Mouse (Mus musculus) hindbrain, embryonic 16.5 days (tissue): ENCODE measurements around the gene E2f7. TPM values are rescaled to one million over a fixed set of nuclear protein-coding genes. Genes with fewer than 3 reads are reported as not detected.

ENCODE experiments used
- ATAC-seq: fragments of 200-750 bp; cut with Nextera tagmentation; 2 replicates; pipeline ENCODE4 v1.8.0; 2017; ENCODE audit warnings: moderate TSS enrichment, moderate library complexity
- H3K27ac ChIP-seq: fragments of 300-500 bp; sonication (generic); 2 replicates; pipeline ENCODE4 v1.5.1; 2014; ENCODE audit warnings: low read depth, mild to moderate bottlenecking, control low read depth, low read length, moderate library complexity
- H3K27me3 ChIP-seq: fragments of 300-500 bp; sonication (generic); replicated peaks from 2 replicates; pipeline ENCODE4 v1.6.1; 2014; ENCODE audit warnings: low read length; ENCODE audit not compliant: control insufficient read depth, insufficient read depth
- H3K36me3 ChIP-seq: fragments of 300-500 bp; sonication (generic); 2 replicates; pipeline ENCODE4 v1.6.1; 2014; ENCODE audit warnings: mild to moderate bottlenecking, low read length, moderate library complexity, mixed read lengths; ENCODE audit not compliant: control insufficient read depth, insufficient read depth
- H3K4me1 ChIP-seq: fragments of 300-500 bp; sonication (generic); 2 replicates; pipeline ENCODE4 v1.6.1; 2014; ENCODE audit warnings: low read depth, low read length; ENCODE audit not compliant: control insufficient read depth, insufficient read depth
- H3K4me2 ChIP-seq: fragments of 300-500 bp; sonication (generic); 2 replicates; pipeline ENCODE4 v1.6.1; 2014; ENCODE audit warnings: mild to moderate bottlenecking, low read length, control low read depth, moderate library complexity
- H3K4me3 ChIP-seq: fragments of 300-500 bp; sonication (generic); 2 replicates; pipeline ENCODE4 v1.5.1; 2014; ENCODE audit warnings: mild to moderate bottlenecking, low read length, control low read depth, moderate library complexity
- H3K9ac ChIP-seq: fragments of 300-500 bp; sonication (generic); 2 replicates; pipeline ENCODE4 v1.6.1; 2014; ENCODE audit warnings: low read depth, mild to moderate bottlenecking, control low read depth, low read length, moderate library complexity
- H3K9me3 ChIP-seq: fragments of 300-500 bp; sonication (generic); 2 replicates; pipeline ENCODE4 v1.6.1; 2014; ENCODE audit warnings: mild to moderate bottlenecking, low read length, moderate library complexity; ENCODE audit not compliant: control insufficient read depth
- WGBS: fragments of 180-500 bp; shearing (Covaris S2); extraction: QIAGEN DNeasy Blood & Tissue Kit; methylation state at CpG from one replicate; pipeline ENCODE4 v1.1.7; 2014; 5-methylcytosine and 5-hydroxymethylcytosine counted together
- polyA plus RNA-seq: library from polyadenylated mRNA; unstranded; fragments of >200 nt; fragmentation: Nextera tagmentation; extraction: Ambion mirVana; gene quantifications from 2 replicates; pipeline ENCODE4 v1.2.1, GENCODE M21; 2015

E2f7 gene
- polyA plus RNA-seq, 1 experiment from 2014 or later: 5.0 TPM

GRCm38 (mm10) chr10:110811862-110812225 lies 66.6 kb downstream of the E2f7 start:
- WGBS: 63% methylated on average over 2 of the region's 2 CpGs
- no peak overlapping the region for H3K9ac ChIP-seq
- no peak overlapping the region for H3K27ac ChIP-seq
- H3K4me3 ChIP-seq: no peak overlapping the region
- no peak overlapping the region for H3K4me2 ChIP-seq
- no peak for ATAC-seq
- no peaks in the 10 kb centered on the region for H3K4me1 ChIP-seq
- H3K27me3 ChIP-seq: no peaks in the 10 kb centered on the region
- no peaks in the 10 kb centered on the region for H3K9me3 ChIP-seq
- H3K36me3 ChIP-seq: no peaks in the 10 kb centered on the region

- WGBS: 78% methylated on average over 11 of the region's 11 CpGs
- H3K4me3 ChIP-seq: no peak overlapping the region
- no peaks in the 10 kb centered on the region for H3K27me3 ChIP-seq
- H3K27ac ChIP-seq: no peak overlapping the region
- ATAC-seq: no peak
- no peaks in the 10 kb centered on the region for H3K4me1 ChIP-seq
- no peak overlapping the region for H3K9ac ChIP-seq
- H3K4me2 ChIP-seq: no peak overlapping the region
- H3K9me3 ChIP-seq: no peaks in the 10 kb centered on the region
- no peaks in the 10 kb centered on the region for H3K36me3 ChIP-seq
Observed at GRCm38 (mm10) chr10:110821139-110821538, 75.9 kb downstream of the E2f7 start.

- H3K4me1 ChIP-seq: no peaks in the 10 kb centered on the region
- WGBS: 84% methylated on average over 3 of the region's 3 CpGs
- no peaks in the 10 kb centered on the region for H3K27me3 ChIP-seq
- no peak overlapping the region for H3K4me3 ChIP-seq
- no peak for ATAC-seq
- no peak overlapping the region for H3K27ac ChIP-seq
- H3K4me2 ChIP-seq: no peak overlapping the region
- H3K36me3 ChIP-seq: no peaks in the 10 kb centered on the region
- H3K9ac ChIP-seq: no peak overlapping the region
- no peaks in the 10 kb centered on the region for H3K9me3 ChIP-seq
Observed at GRCm38 (mm10) chr10:110821692-110822091, 76.5 kb downstream of the E2f7 start.

- no peaks in the 10 kb centered on the region for H3K27me3 ChIP-seq
- no peak for ATAC-seq
- no peak overlapping the region for H3K4me2 ChIP-seq
- H3K9ac ChIP-seq: no peak overlapping the region
- H3K36me3 ChIP-seq: no peaks in the 10 kb centered on the region
- H3K27ac ChIP-seq: no peak overlapping the region
- H3K9me3 ChIP-seq: no peaks in the 10 kb centered on the region
- WGBS: 26% methylated on average over 6 of the region's 6 CpGs
- no peak overlapping the region for H3K4me3 ChIP-seq
- no peaks in the 10 kb centered on the region for H3K4me1 ChIP-seq
Observed at GRCm38 (mm10) chr10:110832336-110832735, 87.1 kb downstream of the E2f7 start.

GRCm38 (mm10) chr10:110835115-110835806 lies 90.0 kb downstream of the E2f7 start:
- ATAC-seq: no peak
- no peak overlapping the region for H3K4me2 ChIP-seq
- H3K36me3 ChIP-seq: no peaks in the 10 kb centered on the region
- WGBS: 77% methylated on average over 6 of the region's 6 CpGs
- no peak overlapping the region for H3K27ac ChIP-seq
- no peak overlapping the region for H3K9ac ChIP-seq
- H3K4me3 ChIP-seq: no peak overlapping the region
- no peaks in the 10 kb centered on the region for H3K4me1 ChIP-seq
- no peaks in the 10 kb centered on the region for H3K9me3 ChIP-seq
- H3K27me3 ChIP-seq: no peaks in the 10 kb centered on the region

Other genes with a start within 250 kb of the E2f7 start
- gene Csrp2, start 174.3 kb downstream of the E2f7 start, polyA plus RNA-seq: 120 and 121 TPM in 2 replicates